Mouse (Mus musculus): ENCODE measurements around the gene Pank2. TPM values are rescaled to one million over a fixed set of nuclear protein-coding genes. Genes with fewer than 3 reads are reported as not detected.

The Pank2 gene
- total RNA-seq (2023), result 63.0 to 67.8 TPM (median 64.3 TPM) in 4 replicates

GRCm38 (mm10) chr2:131262213-131262672 lies at the start of gene Pank2:
Gene Pank2, plus strand, starts transcription at chr2:131262495.

GRCm38 (mm10) chr2:131233307-131234126 lies 28.8 kb upstream of the Pank2 start, which contains the start of gene Mavs:
Gene Mavs, plus strand, starts transcription at chr2:131234063.

Other genes starting within 250 kb of the Pank2 start
- not detected in 4 replicates for gene Gfra4, start 219.4 kb upstream of the Pank2 start, total RNA-seq (2023)
- gene Adam33, start 198.7 kb upstream of the Pank2 start, total RNA-seq (2023), result not detected in 4 replicates
- 0.09 to 0.38 TPM (median 0.21 TPM) in 4 replicates for gene Siglec1, start 175.7 kb upstream of the Pank2 start, total RNA-seq (2023)
- 0.21 TPM in 1 of 4 replicates, not detected in the others for gene Hspa12b, start 135.2 kb upstream of the Pank2 start, total RNA-seq (2023)
- not detected in 4 replicates for gene Gm11037, start 129.0 kb upstream of the Pank2 start, total RNA-seq (2023)
- 18.1 to 21.6 TPM (median 20.3 TPM) in 4 replicates for gene 1700037H04Rik, start 102.4 kb upstream of the Pank2 start, total RNA-seq (2023)
- 25.8 to 26.4 TPM (median 26.0 TPM) in 4 replicates for gene Cenpb, start 82.4 kb upstream of the Pank2 start, total RNA-seq (2023)
- 64.9 to 80.9 TPM (median 71.7 TPM) in 4 replicates for gene Cdc25b, start 75.5 kb upstream of the Pank2 start, total RNA-seq (2023)
- gene Spef1, start 75.2 kb upstream of the Pank2 start, total RNA-seq (2023), result 1.0 to 2.0 TPM (median 1.8 TPM) in 4 replicates
- 5.8 to 11.0 TPM (median 7.2 TPM) in 4 replicates for gene Ap5s1, start 55.4 kb upstream of the Pank2 start, total RNA-seq (2023)
- 19.8 to 26.9 TPM (median 22.6 TPM) in 4 replicates for gene Mavs, start 28.4 kb upstream of the Pank2 start, total RNA-seq (2023)
- 4.1 to 5.8 TPM (median 5.8 TPM) in 4 replicates for gene Rnf24, start 90.4 kb downstream of the Pank2 start, total RNA-seq (2023)
- gene Smox, start 229.0 kb downstream of the Pank2 start, total RNA-seq (2023), result 0.63 to 2.4 TPM (median 1.9 TPM) in 4 replicates